Mouse (Mus musculus) intestine, embryonic 15.5 days (tissue): ENCODE measurements at regions not wholly inside any gene's neighbourhood (a gene's known extent, or its start where the extent isn't known, plus 50 kb on each side); places are given as distances from the start of the nearest gene placed in this dataset.
"Not testable (repeated sequence)": the region's sequence is repeated elsewhere in the genome, so short reads cannot be mapped to it uniquely, and the experiment has no call there.

Experiments used
- ATAC-seq: fragments of 200-750 bp; cut with Nextera tagmentation; 2 replicates; pipeline ENCODE4 v1.8.0; 2017; ENCODE audit warnings: moderate TSS enrichment, moderate library complexity
- H3K27ac ChIP-seq: fragments of 300-500 bp; sonication (generic); 2 replicates; pipeline ENCODE4 v1.5.1; 2015; ENCODE audit warnings: mild to moderate bottlenecking, inconsistent platforms
- H3K27me3 ChIP-seq: fragments of 300-500 bp; sonication (generic); replicated peaks from 2 replicates; pipeline ENCODE4 v1.6.1; 2015; ENCODE audit warnings: inconsistent platforms
- H3K36me3 ChIP-seq: fragments of 300-500 bp; sonication (generic); 2 replicates; pipeline ENCODE4 v1.6.1; 2015; ENCODE audit warnings: inconsistent platforms
- H3K4me1 ChIP-seq: fragments of 300-500 bp; sonication (generic); replicated peaks from 2 replicates; pipeline ENCODE4 v1.6.1; 2015; ENCODE audit warnings: inconsistent platforms
- H3K4me2 ChIP-seq: fragments of 300-500 bp; sonication (generic); replicated peaks from 2 replicates; pipeline ENCODE4 v1.6.1; 2015; ENCODE audit warnings: mild to moderate bottlenecking, inconsistent platforms
- H3K4me3 ChIP-seq: fragments of 300-500 bp; sonication (generic); replicated peaks from 2 replicates; pipeline ENCODE4 v1.5.1; 2015; ENCODE audit warnings: inconsistent platforms
- H3K9ac ChIP-seq: fragments of 300-500 bp; sonication (generic); 2 replicates; pipeline ENCODE4 v1.6.1; 2015; ENCODE audit warnings: inconsistent platforms
- H3K9me3 ChIP-seq: fragments of 300-500 bp; sonication (generic); 2 replicates; pipeline ENCODE4 v1.6.1; 2016; ENCODE audit warnings: inconsistent platforms
- WGBS: fragments of 180-500 bp; shearing (Covaris S2); methylation state at CpG from one replicate; pipeline ENCODE4 v1.1.7; 2015; 5-methylcytosine and 5-hydroxymethylcytosine counted together

DNA sequence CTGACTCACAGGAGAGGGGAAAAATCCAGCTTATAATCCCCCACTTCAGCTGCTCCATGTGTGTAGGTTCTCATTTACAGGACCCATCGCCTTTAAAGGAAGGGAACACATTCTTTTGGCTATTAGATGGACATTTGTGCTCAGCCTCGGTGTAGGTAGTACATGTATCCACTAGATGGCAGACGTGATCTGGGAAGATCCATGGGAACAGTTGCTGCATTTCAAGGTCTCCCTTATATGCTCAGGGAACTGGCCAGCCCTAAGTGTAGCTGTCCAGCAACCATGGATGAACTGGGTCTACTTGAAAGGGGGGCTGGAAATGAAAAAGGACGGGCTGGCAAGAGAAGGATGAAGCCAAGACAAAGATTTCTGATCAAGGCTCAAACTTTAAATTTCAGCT lies 124.0 kb downstream of the Akain1 start:
- peak; percentile 88 for ATAC-seq

DNA sequence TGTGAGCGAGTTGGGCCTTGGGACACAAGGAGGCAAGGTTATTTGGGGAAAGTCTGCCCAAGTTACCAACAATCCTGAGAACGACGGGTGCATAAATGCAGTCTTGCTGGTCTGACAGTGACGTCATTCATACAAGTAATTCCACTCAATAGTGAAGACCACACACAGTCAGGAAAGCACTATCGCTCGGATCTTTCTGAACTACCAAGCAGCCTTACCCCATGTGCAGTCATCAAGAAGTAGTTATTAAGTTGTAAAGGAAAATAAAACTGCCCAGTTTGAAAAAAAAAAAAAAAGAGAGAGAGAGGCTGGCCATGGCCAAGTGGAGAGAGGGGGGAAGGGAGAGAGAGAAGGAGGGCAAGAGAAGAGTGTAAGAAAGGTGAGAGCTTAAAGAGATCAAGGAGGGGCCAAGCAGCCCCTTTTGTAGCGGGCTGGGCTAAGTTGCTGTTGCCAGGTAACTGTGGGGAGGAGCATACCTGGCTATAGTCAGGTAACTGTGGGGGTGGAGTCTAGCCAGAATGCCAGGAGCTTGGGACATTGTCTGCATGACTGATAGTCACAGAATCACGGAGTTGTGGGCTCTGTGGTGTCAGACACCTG lies 132.0 kb downstream of the Akain1 start:
- not testable (repeated sequence) for H3K4me2 ChIP-seq, H3K4me1 ChIP-seq, H3K9ac ChIP-seq, H3K27ac ChIP-seq, H3K27me3 ChIP-seq, H3K9me3 ChIP-seq, H3K4me3 ChIP-seq, H3K36me3 ChIP-seq
- ATAC-seq = peak; percentile 78
- 51% methylated on average over 8 of the region's 8 CpGs for WGBS

More for the DNA sequence above, 124.0 kb downstream of the Akain1 start:
- Histone ChIP-seq H3K4me2 (no peak overlapping the region), H3K9me3 (no peaks in the 10 kb centered on the region), H3K36me3 (no peaks in the 10 kb centered on the region), H3K4me3 (no peak overlapping the region), H3K4me1 (no peaks in the 10 kb centered on the region), H3K9ac (no peak overlapping the region), H3K27ac (no peak overlapping the region), H3K27me3 (no peaks in the 10 kb centered on the region)
- WGBS = 13% methylated on average over 4 of the region's 4 CpGs

DNA sequence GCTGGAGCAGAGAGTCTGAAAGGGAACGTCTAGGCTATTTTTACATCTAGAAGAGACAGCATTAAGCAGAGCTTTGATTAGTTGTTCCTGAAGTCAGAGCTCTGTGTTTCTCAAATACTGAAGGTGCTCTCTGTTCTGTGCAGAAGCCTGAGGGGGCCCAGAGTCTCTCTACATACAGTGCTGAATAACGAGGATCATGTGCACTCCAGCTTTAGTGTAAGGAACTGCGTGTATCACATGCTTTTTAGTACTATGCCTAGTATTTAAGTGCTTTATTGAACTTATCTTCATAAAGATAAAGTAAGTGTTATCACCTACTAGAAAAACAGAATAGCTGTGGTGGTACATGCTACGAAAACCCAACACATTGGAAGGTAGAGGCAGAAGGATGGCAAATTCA lies 151.4 kb downstream of the Akain1 start:
- Histone ChIP-seq H3K27me3 (no peaks in the 10 kb centered on the region), H3K9me3 (no peaks in the 10 kb centered on the region), H3K4me3 (no peak overlapping the region), H3K4me2 (no peak overlapping the region), H3K4me1 (no peaks in the 10 kb centered on the region), H3K9ac (no peak overlapping the region), H3K27ac (no peak overlapping the region), H3K36me3 (no peaks in the 10 kb centered on the region)
- WGBS = 42% methylated on average over 4 of the region's 4 CpGs
- ATAC-seq = peak; percentile 87

DNA sequence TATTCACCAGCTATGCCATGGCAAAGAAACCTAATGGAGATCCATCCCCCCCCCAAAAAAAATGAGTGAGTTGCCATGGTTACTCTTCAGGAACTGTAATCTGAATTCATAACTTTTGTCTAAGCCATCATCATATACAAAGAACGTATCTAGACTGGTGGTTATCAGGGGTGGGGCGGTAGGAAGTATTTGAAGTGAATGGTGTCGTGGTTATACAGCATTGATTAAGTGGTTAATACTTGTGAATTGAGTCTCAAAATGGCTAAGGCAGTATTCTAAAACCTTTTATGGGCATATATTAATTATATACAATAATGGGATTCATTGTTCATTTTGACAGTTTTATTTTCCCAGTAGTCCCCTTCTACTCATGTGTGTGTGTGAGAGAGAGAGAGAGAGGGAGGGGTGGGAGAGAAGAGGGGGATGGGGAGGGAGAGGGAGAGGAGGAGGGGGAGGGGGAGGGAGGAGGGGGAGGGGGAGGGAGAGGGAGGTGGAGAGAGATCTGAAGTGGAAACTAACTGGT lies 158.7 kb downstream of the Akain1 start:
- Histone ChIP-seq H3K9ac (no peak overlapping the region), H3K36me3 (no peaks in the 10 kb centered on the region), H3K27me3 (no peaks in the 10 kb centered on the region), H3K4me1 (no peaks in the 10 kb centered on the region), H3K9me3 (no peaks in the 10 kb centered on the region), H3K4me2 (no peak overlapping the region), H3K4me3 (no peak overlapping the region), H3K27ac (no peak overlapping the region)
- WGBS = 73% methylated on average over 3 of the region's 3 CpGs
- no peak for ATAC-seq

DNA sequence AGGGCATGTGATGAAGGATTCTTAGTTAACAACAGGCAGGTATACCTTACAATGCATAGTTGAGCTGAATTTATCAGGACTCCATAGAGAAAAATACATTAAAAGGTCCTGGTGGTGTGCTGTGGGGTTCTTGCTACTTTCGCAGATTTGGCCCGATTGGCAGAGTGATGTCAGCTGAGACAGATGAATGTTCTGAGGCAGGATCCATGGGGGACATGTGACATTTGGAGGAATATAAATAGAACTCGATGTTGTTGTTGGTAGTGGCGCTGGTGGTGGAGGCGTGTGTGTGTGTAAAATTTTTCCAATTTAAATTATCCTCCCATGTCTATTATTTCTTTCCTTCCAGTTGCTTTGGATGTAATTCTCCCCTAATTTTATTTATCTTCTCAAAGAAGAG lies 159.3 kb downstream of the Akain1 start:
- Histone ChIP-seq H3K36me3 (no peaks in the 10 kb centered on the region), H3K9me3 (no peaks in the 10 kb centered on the region), H3K4me1 (no peaks in the 10 kb centered on the region), H3K4me3 (no peak overlapping the region), H3K4me2 (no peak overlapping the region), H3K27ac (no peak overlapping the region), H3K27me3 (no peaks in the 10 kb centered on the region), H3K9ac (no peak overlapping the region)
- 75% methylated on average over 5 of the region's 5 CpGs for WGBS
- ATAC-seq = no peak

DNA sequence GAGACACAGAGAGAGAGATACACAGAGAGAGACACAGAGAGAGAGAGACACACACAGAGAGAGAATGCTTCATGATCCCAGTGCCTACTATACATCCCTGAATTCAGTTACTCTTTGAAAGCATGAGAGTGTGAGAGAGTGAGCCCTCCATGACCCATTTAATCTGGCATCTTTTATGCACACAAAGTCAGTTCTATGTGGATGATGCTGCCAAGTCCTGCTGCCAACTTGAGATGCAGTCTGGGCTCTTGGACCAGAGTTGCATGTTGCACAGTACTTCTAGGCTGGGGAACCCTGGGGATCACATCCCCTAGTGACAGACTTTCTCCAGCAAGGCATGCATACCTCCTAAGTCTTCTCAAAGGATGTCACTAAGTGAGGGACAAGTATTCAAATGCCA lies 164.5 kb downstream of the Akain1 start:
- Histone ChIP-seq H3K9ac (no peak overlapping the region), H3K36me3 (no peaks in the 10 kb centered on the region), H3K4me3 (no peak overlapping the region), H3K27ac (no peak overlapping the region), H3K27me3 (no peaks in the 10 kb centered on the region), H3K4me1 (no peaks in the 10 kb centered on the region), H3K9me3 (no peaks in the 10 kb centered on the region), H3K4me2 (no peak overlapping the region)
- no peak for ATAC-seq

DNA sequence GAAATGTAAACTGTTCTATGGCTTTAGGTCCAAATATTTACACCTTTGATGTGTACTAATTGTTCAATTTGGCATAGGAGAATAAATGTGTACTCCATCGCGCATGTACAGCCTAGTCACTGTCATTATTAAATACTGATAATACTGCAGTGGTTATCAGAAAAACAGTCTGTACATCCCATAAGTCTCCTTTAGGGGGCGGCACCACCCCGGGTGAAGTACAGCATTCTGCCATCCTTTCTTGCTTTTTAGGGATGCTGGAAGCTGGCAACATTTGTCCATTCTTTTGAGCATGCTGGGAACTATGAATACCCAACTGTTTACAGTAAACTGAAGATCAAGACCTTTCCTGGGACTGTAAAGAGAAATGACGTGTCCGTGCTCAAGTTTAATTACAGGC lies 165.6 kb downstream of the Akain1 start:
- H3K4me2 ChIP-seq = no peak overlapping the region
- no peak overlapping the region for H3K4me3 ChIP-seq
- no peak for ATAC-seq
- H3K27ac ChIP-seq = no peak overlapping the region
- H3K27me3 ChIP-seq = no peaks in the 10 kb centered on the region
- H3K36me3 ChIP-seq = no peaks in the 10 kb centered on the region
- WGBS = 73% methylated on average over 6 of the region's 6 CpGs
- H3K9me3 ChIP-seq = no peaks in the 10 kb centered on the region
- no peaks in the 10 kb centered on the region for H3K4me1 ChIP-seq
- H3K9ac ChIP-seq = no peak overlapping the region

DNA sequence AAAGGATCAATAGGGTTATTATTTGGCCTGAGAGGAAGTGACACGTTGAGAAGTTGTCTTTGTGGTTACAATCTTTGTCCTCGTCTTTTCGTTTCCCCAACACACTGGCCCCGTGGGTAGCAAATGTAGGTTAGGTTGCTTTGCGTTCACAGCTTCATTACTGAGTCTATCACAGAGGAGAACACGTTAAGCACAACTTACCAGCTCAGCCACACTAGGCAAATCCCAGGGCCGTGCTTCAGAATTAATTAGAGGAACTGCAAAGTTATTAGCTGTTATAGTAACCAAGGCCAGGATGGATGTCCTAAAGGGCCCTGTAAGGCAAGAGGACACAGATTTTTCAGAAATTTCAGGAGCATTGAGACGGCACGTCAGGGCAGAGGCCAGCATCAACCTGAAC lies 166.3 kb downstream of the Akain1 start:
- no peak for ATAC-seq
- no peaks in the 10 kb centered on the region for H3K9me3 ChIP-seq
- no peaks in the 10 kb centered on the region for H3K27me3 ChIP-seq

DNA sequence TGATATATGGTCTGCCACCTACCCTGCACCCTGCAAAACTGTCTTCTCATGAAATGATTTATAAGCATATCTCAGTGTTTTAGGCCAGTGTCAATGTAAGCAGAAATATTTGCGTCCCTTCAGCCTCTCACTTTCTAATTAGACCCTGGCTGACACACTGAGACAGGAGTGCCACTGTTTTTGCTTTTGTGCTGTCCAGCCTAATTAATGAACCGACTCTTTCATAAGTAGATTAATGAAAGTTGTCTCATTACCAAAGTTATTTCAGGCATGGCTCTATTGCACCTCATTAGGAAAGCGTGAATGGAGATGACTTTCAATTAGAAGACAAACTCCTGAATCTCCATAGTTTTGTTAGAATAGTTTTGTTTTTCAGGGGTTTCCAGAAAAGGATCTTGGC lies 192.3 kb downstream of the Akain1 start:
- H3K4me1 ChIP-seq = no peaks in the 10 kb centered on the region
- ATAC-seq = no peak
- no peaks in the 10 kb centered on the region for H3K36me3 ChIP-seq
- 78% methylated on average over 3 of the region's 3 CpGs for WGBS
- no peak overlapping the region for H3K27ac ChIP-seq
- no peaks in the 10 kb centered on the region for H3K27me3 ChIP-seq
- H3K4me2 ChIP-seq = no peak overlapping the region
- no peaks in the 10 kb centered on the region for H3K9me3 ChIP-seq
- no peak overlapping the region for H3K4me3 ChIP-seq
- no peak overlapping the region for H3K9ac ChIP-seq

More for the DNA sequence above, 166.3 kb downstream of the Akain1 start:
- H3K9ac ChIP-seq = no peak overlapping the region
- 84% methylated on average over 9 of the region's 9 CpGs for WGBS
- H3K4me3 ChIP-seq = no peak overlapping the region
- no peaks in the 10 kb centered on the region for H3K36me3 ChIP-seq
- no peaks in the 10 kb centered on the region for H3K4me1 ChIP-seq
- H3K27ac ChIP-seq = no peak overlapping the region
- no peak overlapping the region for H3K4me2 ChIP-seq

DNA sequence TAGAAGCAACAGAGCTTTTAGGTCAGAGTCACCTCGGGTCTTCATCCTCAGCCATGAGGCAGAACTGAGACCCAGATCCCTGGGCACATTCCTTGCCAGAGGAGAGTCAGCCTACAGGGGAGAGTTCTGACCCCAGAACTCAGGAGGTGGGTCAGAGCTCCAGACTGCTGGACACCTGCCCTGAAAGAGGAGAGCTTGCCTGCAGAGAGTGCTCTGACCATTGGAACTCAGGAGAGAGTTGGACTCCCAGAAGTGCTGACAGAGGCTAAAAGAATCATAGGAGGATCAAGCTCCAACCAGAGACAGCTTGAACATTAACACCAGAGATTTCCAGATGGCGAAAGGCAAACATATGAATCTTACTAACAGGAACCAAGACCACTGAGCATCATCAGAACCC lies 211.4 kb downstream of the Akain1 start:
- H3K9ac ChIP-seq, H3K9me3 ChIP-seq, H3K4me2 ChIP-seq, H3K36me3 ChIP-seq, H3K27ac ChIP-seq, H3K4me1 ChIP-seq, H3K27me3 ChIP-seq, H3K4me3 ChIP-seq, ATAC-seq: not testable (repeated sequence)
- 76% methylated on average over 2 of the region's 2 CpGs for WGBS

DNA sequence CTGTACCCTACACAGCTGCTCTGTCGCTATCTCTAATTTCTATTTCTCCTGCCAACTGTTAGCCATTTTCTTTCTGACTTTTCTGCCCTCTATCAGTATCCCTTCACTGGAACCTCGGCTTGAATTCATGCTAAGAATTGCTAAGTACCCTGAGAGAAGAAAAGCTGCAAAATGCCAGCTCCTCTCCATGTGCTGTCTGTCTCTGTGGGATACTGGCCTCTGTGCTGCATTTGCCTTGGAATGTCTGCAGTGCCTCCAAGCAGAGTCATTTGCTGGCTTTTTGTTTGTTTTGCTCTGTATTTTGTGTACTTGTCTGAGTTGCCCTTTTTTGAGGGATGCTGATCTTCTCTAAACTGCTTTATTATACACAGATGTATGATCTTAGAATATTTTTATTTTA lies 215.5 kb downstream of the Akain1 start:
- ATAC-seq = no peak
- Histone ChIP-seq H3K27ac (no peak overlapping the region), H3K27me3 (no peaks in the 10 kb centered on the region), H3K9me3 (no peaks in the 10 kb centered on the region), H3K9ac (no peak overlapping the region), H3K4me2 (no peak overlapping the region), H3K4me1 (no peaks in the 10 kb centered on the region), H3K36me3 (no peaks in the 10 kb centered on the region), H3K4me3 (no peak overlapping the region)
- 70% methylated on average over 2 of the region's 2 CpGs for WGBS

DNA sequence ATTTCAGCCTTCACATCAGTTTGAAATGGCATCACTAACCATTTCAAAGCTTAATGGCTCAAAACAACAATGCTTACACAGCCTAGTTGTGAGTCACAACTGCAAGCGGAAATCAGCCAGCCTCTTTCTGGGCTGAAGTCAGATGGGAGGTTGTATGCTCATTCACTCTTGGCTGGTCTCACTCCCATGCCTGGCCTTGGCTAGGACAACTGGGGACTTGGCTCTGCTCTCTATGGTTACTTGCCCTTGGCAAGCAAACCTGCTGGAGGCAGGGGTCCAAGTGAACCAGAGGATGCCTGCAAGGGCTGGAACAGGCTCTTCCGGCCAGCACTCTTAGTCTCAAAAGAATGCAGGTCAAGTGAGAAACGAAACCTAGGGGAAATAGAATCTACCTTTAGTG lies 233.4 kb downstream of the Akain1 start:
- ATAC-seq = no peak
- 78% methylated on average over 3 of the region's 3 CpGs for WGBS

DNA sequence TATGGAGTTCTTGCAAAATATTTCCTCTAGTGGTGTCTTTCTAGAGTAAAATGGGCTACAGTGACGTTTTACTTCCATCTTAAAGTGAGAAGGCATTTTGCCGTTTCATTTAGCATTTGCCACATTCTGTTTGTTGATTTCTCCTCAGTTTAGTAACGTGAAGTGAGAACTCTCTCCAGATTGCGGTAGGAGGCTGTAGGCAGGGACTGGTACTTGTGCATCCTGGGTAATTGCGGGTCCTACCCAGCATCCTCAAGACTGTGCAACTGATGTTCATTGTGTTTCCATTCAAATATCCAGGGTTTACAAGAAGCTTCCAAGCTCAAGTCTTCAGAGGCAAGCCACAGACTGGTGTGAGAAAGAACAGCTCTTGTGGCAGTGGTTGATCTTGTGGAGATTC lies 244.0 kb downstream of the Akain1 start:
- Histone ChIP-seq H3K9ac (no peak overlapping the region), H3K9me3 (no peaks in the 10 kb centered on the region), H3K4me1 (no peaks in the 10 kb centered on the region), H3K27me3 (no peaks in the 10 kb centered on the region), H3K27ac (no peak overlapping the region), H3K36me3 (no peaks in the 10 kb centered on the region), H3K4me3 (no peak overlapping the region), H3K4me2 (no peak overlapping the region)
- no peak for ATAC-seq
- WGBS = 83% methylated on average over 5 of the region's 5 CpGs

More for the DNA sequence above, 233.4 kb downstream of the Akain1 start:
- Histone ChIP-seq H3K4me3 (no peak overlapping the region), H3K9ac (no peak overlapping the region), H3K36me3 (no peaks in the 10 kb centered on the region), H3K9me3 (no peaks in the 10 kb centered on the region), H3K4me2 (no peak overlapping the region), H3K27ac (no peak overlapping the region), H3K27me3 (no peaks in the 10 kb centered on the region), H3K4me1 (no peaks in the 10 kb centered on the region)
